Comparison of ENCODE assay signal across 8 mouse cellular contexts in the genomic region with DNA sequence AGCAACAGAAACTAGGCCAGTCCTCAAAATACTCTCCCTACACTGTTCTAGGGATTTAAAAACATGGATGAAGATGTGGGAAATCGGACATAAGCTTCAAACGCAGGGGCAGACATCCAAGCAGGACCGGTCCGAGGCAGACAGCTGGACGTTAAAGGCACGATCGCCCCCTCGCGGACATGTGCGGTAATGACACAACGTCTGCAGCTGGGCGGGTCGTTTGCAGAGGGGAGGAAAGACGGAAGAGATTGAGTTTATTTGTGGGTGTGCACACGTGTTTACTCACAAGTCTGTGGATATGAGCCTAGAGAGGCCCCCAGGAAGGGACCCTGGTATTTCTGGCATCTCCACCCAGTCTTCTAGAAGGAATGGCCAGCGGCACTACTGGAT. TPM values are rescaled to one million over a fixed set of nuclear protein-coding genes. Genes with fewer than 3 reads are reported as not detected.
DNase-seq lines count a peak whose midpoint lies in the region; ATAC-seq lines count a peak whose summit lies in the region.

No protein-coding gene starts in this region.

- peak; percentile 77 for DNase-seq in T-cell, adult 2 months (ENCODE audit: low spot score)
- peak; percentile 85 to 90 for DNase-seq in cerebellum, postnatal 25 days
- peak; percentile 81 to 83 for DNase-seq in frontal cortex, postnatal 36 days (ENCODE audit: low spot score in 2 of 2)
- peak; percentile 39 for DNase-seq in hindlimb bud, embryonic 11.5 days (ENCODE audit: extremely low spot score, low read depth, low spot score)
- DNase-seq in left cerebral cortex, adult 18-20 months (ENCODE audit: low spot score in 2 of 2), result peak; percentile 78 to 88
- DNase-seq in right cerebral cortex, adult 18-20 months, result peak; percentile 69
- DNase-seq in urinary bladder, postnatal 10 days (ENCODE audit: low spot score), result peak; percentile 65

- peak; percentile 72 for ATAC-seq in megakaryocyte, adult 5-6 weeks (ENCODE audit: poor library complexity, severe bottlenecking)

RNA-seq across cellular contexts. Expression of a gene that starts 23.7 kb away (rescaled TPM):
- 1 to 10 TPM; 4.8 to 7.4 TPM for total RNA-seq in left cerebral cortex, adult 18-20 months (2021)
- 53.0 and 62.3 TPM in 2 replicates for total RNA-seq in megakaryocyte, adult 5-6 weeks (2015)
- 107 and 116 TPM in 2 replicates for total RNA-seq in megakaryocyte, adult 5-6 weeks (2017)

RNA-seq across cellular contexts. Expression of a gene that starts 55.9 kb away (rescaled TPM):
- 1 to 10 TPM; 2.9 to 3.1 TPM for total RNA-seq in left cerebral cortex, adult 18-20 months (2021)
- total RNA-seq in megakaryocyte, adult 5-6 weeks (2015), result 84.7 and 92.2 TPM in 2 replicates
- total RNA-seq in megakaryocyte, adult 5-6 weeks (2017), result 307 and 321 TPM in 2 replicates

Comparison
In these comparisons a context has a peak if more than half of its experiments do, and no peak if none do; other contexts are left out.
1. Peak in every context shown above with its lines: DNase-seq and ATAC-seq.
2. RNA of a gene that starts 23.7 kb away (total RNA-seq): 53.0 to 116 TPM in megakaryocyte, adult 5-6 weeks; 4.8 to 7.4 TPM in left cerebral cortex, adult 18-20 months; every median in the first group is over 4 times any median in the second.
3. RNA of a gene that starts 55.9 kb away (total RNA-seq): 84.7 to 321 TPM in megakaryocyte, adult 5-6 weeks; 2.9 to 3.1 TPM in left cerebral cortex, adult 18-20 months; every median in the first group is over 10 times any median in the second.